Mouse (Mus musculus) naive thymus-derived CD4-positive, alpha-beta T cell, adult 2 months (primary cell): ENCODE data around the gene Myh7.

Experiments used
- DNase-seq: peaks from one replicate; pipeline ENCODE4 v3.0.0-alpha.2; 2011; ENCODE audit warnings: low read depth

The Myh7 gene

DNA sequence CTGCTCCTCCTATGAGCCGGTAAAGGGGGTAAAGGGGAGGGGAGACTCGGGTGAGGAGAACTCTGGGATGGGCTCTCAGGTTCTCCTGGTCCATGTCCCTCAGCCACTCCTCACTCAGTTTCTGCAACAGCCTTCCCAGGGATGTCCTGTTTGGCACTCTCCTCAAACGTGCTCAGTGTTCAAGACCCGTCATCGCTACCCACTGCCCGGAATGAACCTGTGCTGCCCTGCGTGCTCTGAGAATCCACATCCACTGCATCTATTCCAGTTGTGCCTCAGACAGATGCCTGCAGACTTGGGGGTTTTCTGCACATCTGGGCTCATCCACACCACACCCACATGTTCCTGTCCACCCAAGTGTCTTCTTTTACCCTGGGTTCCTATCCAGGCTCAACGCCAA is 51.9 kb downstream of the Myh7 start:
- no peak for DNase-seq

DNA sequence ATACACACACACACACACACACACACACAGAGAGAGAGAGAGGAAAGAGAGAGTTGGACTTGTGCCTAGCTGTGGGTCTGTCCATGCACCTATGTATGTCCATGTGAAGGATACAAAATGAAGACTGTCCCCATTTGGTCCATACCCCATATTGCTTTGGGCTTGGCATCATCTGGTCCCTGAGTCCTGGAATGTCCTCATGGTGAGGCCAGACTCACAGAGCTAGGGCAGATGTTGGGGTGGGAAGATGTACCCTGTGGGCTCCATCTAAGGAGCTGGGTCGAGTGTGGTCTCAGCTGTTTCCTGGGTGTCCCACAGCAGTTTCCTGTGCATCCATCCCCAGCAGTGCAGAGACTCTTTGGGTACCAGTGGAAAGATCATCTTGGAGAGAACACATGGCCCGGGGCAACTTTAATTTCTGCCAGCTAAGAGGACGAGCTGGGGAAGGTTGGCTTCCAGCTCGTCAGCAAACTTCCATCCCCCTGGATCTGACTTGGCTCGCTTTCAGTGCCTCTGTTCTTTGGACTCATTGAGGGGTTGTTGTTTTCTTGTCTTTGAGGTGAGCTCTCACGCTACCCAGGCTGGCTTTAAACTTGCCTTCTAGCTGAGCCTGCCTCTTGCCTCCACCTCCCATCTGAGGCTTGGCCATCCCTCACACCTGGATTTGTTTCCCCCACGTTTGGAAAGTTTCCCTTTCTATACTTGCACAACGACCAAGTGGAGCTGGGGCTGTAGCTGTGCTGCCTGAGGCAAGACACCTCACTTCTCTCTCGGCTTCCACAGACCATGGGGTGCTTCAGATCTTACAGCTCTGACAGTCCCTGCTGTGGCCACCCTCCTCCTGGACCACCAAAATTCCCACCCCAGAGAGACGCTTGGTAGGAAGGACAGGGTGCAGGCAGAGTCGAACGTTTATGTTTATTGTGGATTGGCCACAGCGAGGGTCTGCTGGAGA is 53.1 kb downstream of the Myh7 start:
- DNase-seq: no peak

DNA sequence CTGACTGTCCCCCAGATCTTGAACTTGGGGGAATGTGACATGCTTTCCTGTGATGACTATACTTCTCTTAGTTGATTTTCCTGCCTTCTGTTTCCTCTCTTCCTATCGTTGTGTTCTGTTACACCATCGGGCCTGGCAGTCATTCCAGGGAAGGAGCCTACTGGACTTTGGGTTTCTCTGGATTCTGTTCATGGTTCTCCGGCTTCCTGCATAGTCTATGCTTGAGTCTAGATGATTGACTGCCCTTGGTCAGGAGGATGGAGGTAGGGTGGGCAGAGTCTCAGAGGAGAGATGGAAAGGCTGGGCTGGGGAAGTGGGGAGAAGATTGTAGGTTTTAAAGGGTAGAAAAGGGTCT is 54.3 kb downstream of the Myh7 start:
- no peak for DNase-seq

DNA sequence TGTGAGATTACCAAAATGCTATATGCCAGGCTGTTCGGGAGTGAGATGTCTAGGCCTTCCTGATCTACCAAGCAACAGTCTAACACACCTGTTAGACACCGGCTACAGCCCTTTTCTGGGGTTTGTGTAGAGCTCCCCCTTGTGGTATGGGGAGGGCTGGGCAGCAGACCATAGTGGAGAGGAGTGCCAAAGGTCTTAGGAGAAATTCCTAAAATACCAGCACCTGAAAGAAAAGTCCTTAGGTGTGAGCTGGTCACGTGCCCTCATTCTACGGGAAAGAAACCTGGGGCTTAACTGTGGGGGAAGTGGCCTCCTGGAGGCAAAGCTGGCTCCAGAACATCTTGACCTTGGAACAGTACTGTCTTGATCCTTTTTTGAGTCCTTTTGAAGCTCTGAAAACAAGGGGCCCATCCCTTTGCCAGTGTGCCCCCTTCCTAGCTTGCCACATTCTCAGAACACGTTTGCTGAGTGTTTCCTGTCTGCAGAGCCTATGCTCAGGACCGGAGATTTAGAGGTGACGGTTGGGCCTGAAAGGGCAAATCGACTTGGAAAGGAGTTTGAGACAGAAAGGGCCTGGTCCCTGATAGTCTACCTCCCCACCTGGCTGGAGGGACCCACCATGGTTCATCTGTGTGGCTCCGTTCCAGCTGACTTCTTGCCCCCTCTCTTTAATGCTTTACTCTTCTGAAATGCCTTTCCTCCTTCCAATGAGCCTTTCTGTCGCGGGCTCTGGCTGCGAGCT is 54.8 kb downstream of the Myh7 start:
- peak; percentile 77 for DNase-seq

DNA sequence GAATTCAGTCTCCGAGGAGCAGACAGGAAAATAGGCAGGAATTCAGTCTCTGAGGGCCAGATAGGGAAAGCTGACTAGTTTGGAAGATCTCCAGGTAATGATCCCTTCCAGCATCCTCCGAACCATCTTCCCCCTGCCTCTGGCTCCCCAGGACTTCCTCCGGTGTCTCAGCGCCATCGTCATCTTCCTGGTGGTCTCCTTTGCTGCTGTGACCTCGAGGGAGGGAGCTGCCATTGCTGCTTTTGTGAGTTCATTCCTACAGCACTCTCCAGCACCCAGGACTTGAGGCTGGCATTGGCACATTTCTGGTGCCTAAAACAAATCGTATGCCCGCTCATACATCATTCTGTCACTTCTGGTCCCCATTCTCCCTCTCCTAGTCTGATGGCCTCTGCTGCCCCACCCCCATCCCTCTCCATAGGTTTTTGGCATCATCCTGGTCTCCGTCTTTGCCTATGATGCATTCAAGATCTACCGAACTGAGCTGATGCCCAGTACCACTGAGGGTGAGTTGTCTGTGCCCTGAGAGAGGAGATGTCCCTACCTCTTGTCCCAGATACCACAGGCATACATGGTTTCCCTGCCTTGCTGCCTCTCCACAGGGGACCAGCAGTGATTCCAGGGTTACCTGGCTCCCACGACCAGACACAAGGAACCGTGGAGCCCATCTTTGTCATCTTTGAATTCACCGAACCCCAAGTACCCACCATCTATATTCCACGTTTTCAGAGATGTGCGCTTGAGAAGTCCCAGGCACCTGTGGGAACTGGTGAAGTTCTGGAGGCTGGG is 55.8 kb downstream of the Myh7 start:
- DNase-seq: no peak

DNA sequence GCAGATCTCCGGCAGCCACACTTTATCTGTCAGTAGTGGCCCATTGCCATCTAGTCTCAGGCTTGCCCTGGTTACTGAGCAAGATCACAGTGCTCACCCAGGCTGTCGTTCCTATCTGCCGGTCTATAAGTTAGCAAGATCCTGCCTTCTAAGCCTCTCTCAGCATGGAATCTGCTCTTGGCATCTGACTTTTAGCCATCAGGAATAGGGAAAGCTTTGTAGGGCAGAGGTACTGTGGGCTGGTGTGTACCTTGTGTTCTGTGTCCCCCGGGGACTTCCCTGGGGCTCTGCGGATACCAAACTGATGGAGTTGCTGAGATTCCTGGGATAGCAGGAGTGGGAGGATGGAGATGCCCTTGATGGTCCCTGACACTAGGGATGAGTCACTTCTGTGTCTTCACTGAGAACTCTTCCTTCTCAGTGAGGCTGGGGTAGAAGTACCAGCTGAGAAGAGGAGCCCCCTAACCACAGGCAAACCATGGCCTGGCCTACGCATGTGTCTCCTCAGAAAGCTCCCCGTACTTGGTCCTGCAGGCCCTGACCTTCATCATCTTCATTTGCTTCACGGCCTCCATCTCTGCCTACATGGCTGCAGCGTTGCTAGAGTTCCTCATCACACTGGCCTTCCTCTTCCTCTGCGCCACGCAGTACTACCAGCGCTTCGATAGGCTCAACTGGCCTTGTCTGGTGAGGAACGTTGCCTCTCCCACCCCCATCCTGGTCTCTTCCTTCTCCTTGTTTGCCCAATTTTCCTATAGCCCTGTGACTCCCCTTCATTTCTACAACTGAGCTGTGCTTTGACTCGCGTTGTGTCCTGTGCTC is 56.9 kb downstream of the Myh7 start:
- no peak for DNase-seq

DNA sequence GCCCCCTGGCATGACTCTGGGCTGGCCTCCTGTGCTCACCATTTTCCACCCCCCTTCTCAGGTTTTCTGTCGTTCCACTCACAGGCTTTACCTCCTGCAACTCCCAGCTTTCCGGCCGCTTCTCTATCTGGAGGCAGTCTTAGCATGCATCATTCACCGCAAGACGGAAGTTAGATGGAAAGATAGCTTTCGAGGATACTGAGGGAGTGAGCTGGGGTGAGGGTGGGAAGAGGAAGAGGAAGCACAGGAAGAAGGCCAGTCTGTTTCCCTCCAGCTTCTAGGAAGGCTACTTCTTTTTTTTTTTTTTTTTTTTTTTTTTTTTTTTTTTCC is 57.6 kb downstream of the Myh7 start:
- DNase-seq: no peak

DNA sequence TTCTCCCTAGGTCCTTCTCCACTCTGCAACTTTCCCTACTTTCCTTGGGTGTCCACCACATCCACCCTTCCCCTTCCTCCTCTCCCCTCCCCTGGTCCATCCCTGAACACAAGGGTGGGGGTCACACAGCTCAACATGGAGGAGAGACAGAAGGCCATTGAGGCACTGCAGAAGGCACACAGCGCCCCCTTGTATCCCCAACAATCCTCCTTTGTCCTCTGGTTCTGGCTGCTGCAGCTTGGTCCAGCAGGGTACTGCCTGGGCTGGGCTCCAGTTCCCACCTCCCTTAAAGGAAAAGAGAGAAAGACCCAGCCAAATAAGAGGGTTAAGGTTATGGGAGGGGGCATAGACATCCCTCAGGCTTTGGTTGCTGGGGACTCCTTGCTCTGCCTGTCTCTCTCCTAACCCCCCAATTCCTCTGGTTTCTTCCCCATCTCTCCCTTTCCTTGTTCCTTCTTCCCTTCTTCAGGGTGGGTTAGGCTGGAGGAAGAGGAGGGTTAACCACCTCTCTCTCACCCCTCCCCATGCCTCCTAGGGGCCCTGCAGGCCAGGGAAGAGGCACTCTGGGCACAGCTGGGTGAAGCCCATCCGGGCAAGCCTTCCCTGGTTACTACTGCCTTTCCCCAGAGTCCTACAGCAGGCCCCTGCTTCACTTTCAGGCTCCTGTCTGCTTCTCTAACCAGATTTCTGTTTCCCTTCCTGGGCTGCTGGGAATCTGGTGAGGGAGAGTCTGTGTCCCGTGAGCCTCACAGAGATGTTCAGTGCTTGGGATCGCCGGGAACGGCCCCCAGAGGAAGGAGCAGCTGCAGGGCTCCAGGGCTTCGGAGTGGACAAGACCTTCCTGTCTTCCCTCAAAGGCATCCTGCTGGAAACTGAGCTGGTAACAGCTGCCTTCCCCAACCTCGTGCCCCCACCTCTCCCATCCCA is 58.3 kb downstream of the Myh7 start, which contains the start of gene Cmtm5:
Gene Cmtm5, plus strand, starts transcription at position 358 of the 927 bp plus-strand sequence.
- no peak for DNase-seq

DNA sequence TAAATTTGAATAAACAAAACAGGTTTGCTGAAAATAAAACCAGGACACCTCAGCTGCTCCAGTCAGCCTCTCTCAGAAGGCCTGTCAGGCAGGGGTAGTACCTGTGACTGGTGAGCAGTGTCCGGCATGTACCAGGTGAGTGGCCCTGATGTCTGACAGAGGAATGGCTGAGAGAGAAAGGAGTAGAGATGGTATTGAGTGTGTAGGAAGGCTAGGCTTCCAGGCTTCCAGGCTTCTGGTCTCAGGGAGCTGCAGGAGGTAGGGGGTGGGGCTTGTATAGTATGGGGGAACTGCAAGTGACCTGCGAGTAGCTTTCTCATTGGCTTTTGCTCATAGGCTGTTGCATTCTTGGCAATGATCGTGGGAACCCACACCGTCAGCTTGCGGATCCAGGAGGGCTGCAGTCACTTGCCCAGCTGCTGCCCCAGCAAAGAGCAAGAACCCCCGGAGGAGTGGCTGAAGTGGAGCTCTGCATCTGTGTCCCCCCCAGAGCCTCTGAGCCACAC is 61.7 kb downstream of the Myh7 start, which contains the start of gene Il25:
Gene Il25, plus strand, starts transcription at position 51 of the 506 bp plus-strand sequence.
- DNase-seq: no peak

DNA sequence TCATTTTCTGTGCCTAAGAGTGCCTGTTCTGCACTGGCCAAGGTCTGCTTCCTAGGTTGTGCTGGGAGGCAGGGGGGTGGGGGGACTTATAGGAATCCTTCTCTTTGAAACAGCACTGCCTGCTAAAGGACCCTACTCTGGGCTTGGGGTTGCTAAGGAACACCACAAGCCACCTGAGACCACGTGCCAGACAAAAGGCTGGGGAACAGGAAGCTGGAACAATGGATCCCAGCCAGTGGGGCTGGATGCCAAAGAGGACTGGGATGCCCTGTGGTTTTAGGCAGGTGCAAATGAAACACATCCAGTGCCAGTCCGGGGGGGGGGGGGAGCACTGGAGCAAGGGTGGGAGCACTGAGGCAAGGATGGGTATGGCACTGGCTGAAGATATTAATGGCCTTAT is 64.0 kb downstream of the Myh7 start:
- no peak for DNase-seq

DNA sequence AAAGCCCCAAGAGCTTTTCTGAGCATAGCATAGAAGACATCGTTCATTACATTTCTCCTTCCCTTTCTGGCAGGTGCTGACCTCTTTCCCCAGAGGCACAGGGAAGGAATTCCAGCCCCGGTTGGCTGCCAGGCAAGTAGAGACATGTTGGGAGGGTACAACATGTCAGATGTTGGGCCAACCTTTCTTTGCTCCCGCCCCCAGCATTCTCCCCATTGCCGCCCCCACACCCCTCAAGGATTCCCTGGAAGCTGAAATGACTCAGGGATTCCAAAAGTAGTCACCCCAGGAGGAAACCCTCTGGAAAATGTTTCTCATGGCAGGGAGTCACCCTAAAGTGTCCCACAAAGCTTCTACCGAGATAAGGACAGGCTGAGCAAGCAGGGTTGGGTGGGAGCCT is 64.6 kb downstream of the Myh7 start:
- DNase-seq: no peak

DNA sequence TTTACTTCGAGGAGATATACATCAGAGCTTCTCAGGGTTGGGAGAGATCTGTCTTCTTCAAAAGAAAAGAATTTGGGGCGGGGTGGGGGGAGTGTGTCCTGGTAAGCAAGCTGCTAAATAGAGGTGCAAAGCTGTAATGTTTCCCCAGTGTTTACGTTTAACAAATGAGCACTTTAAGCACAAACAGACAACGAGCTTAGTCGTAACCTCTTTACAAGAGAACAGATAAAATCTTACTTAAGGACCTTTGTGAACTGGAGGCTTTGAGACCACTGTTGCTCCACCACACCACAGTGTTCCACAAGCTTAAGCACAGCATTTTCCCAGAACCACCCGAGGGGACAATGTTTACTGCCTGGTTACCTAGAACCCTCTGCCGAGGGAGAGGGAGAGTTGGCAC is 67.1 kb downstream of the Myh7 start:
- DNase-seq: no peak

DNA sequence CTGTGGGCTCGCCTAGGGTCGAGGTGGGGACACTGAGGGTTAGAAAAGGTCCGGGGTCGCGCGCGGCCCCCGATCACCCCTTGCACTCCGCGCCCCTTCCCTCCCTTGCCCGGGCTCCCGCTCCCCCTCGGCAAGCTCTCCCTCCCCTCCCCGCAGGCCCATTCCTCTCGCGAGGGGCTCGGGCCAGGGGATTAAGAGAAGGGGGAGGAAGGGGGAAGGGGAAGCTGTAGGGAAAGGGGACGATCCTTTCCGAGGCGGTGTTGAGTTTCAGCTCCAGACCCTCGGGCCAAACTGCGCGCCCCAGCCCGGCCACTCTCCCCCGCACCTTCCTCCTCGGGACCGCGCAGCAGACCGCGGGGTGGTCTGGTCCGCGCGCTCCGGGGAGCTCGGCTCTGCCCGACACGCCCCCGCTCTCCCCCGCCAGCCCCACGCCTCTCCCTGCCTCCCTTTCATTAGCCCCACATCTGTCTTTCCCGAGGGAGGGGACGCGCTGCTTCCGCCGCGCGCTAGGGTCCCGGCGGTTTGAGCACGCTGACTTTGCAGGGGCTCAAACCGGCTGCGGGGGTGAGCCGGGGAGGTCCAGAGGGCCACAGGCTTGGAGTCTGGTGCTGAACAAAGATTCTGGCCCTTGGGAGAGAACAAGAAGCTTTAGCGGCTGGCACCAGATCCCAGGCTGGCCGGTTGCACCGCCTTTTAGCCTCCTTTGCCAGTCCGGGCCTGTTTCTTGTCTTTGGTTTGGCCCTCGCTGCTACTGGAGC is 67.8 kb downstream of the Myh7 start:
- no peak for DNase-seq

DNA sequence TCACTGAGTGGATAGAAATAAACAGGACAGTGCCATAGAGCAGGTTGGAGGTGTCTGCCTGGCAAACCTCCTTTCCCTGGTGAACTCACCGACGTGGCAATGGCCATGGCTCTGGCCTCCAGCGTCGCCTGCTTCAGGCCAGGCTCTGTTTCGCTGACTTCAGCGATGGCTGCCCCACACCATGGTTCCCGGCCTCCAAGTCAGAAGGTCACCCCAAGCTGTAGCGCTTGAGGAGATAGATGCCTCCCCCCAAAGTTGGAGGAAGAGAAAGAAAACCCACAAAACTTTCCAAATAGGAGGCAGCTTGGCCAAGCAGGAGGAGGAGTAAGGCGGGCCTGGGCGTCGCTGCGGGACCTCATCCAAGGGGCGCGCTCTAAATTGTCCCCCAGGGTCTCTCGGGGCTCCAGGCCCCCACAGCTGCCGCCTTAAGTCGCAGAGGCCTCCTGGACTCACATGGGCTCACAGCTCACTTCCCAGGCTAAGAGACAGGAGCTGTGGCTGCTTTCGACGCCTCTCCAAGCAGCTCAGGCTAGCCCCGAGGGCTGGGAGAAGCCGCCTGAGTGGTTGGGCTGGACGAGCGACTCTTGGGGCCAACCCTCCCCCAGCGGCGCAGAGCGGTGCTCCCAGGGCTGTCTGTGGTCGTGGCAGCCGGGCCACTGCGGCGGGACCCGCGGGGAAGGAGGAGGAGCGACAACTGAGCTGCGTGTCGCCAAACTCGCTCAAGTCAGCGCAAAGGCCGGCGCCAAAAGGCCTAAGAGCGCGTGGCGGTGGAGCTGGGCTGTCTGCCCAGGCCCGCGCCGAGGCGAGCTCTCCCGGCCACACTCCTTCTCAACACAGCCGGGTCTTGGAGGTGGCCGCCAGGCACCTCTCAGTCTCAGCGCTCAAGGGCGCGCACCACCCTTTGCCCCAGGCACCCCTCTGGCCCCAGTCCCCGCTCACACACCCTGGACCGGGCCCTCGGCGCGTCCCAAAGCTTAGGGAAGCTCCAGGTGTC is 68.8 kb downstream of the Myh7 start, which contains the start of gene Efs:
Gene Efs, minus strand, starts transcription at position 778 of the 994 bp plus-strand sequence.
- no peak for DNase-seq

DNA sequence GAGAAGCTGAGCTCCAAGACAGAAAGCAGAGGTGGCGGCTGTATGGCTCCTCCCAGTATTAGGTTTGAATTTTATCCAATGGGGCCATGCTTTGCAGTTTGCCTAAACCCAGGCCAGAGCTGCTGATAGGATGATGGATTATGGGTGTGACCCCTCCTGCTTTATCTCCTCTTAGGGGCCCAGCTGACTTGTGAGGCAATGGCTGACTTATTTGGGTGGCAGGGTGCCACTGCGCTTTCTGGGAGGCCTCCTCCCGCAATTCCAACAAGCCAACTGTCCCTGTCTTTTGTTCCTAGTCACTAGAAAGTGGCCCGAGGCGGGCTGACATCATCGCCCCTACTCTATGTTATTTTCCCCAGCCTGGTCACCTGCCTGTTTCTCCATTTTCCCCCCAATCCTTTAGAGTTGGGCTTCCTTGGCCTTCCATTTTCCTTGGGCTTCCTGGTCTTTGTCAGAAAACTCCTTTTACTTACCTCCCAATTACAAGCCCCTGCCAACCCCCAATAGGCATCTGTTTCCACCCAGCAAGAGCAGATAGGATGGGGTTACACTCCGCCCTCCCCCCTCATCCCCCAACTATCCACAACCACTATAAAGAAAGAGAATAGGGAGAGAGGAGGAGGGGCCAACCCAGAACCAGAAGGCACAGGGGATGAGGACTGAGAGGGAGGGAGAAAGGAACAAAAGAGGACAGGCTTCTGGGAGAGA is 69.6 kb downstream of the Myh7 start:
- DNase-seq: no peak
